Mouse (Mus musculus) hindbrain, embryonic 16.5 days (tissue): Measurements from ENCODE around the gene Naaladl1. TPM values are rescaled to one million over a fixed set of nuclear protein-coding genes. Genes with fewer than 3 reads are reported as not detected.
"Not testable (repeated sequence)": the region's sequence is repeated elsewhere in the genome, so short reads cannot be mapped to it uniquely, and the experiment has no call there.

Experiments used
- ATAC-seq: fragments of 200-750 bp; cut with Nextera tagmentation; 2 replicates; pipeline ENCODE4 v1.8.0; 2017; ENCODE audit warnings: moderate TSS enrichment, moderate library complexity
- H3K27ac ChIP-seq: fragments of 300-500 bp; sonication (generic); 2 replicates; pipeline ENCODE4 v1.5.1; 2014; ENCODE audit warnings: low read depth, mild to moderate bottlenecking, control low read depth, low read length, moderate library complexity
- H3K27me3 ChIP-seq: fragments of 300-500 bp; sonication (generic); replicated peaks from 2 replicates; pipeline ENCODE4 v1.6.1; 2014; ENCODE audit warnings: low read length; ENCODE audit not compliant: control insufficient read depth, insufficient read depth
- H3K36me3 ChIP-seq: fragments of 300-500 bp; sonication (generic); 2 replicates; pipeline ENCODE4 v1.6.1; 2014; ENCODE audit warnings: mild to moderate bottlenecking, low read length, moderate library complexity, mixed read lengths; ENCODE audit not compliant: control insufficient read depth, insufficient read depth
- H3K4me1 ChIP-seq: fragments of 300-500 bp; sonication (generic); 2 replicates; pipeline ENCODE4 v1.6.1; 2014; ENCODE audit warnings: low read depth, low read length; ENCODE audit not compliant: control insufficient read depth, insufficient read depth
- H3K4me2 ChIP-seq: fragments of 300-500 bp; sonication (generic); 2 replicates; pipeline ENCODE4 v1.6.1; 2014; ENCODE audit warnings: mild to moderate bottlenecking, low read length, control low read depth, moderate library complexity
- H3K4me3 ChIP-seq: fragments of 300-500 bp; sonication (generic); 2 replicates; pipeline ENCODE4 v1.5.1; 2014; ENCODE audit warnings: mild to moderate bottlenecking, low read length, control low read depth, moderate library complexity
- H3K9ac ChIP-seq: fragments of 300-500 bp; sonication (generic); 2 replicates; pipeline ENCODE4 v1.6.1; 2014; ENCODE audit warnings: low read depth, mild to moderate bottlenecking, control low read depth, low read length, moderate library complexity
- H3K9me3 ChIP-seq: fragments of 300-500 bp; sonication (generic); 2 replicates; pipeline ENCODE4 v1.6.1; 2014; ENCODE audit warnings: mild to moderate bottlenecking, low read length, moderate library complexity; ENCODE audit not compliant: control insufficient read depth
- whole genome bisulfite sequencing: fragments of 180-500 bp; shearing (Covaris S2); extraction: QIAGEN DNeasy Blood & Tissue Kit; methylation state at CpG from one replicate; pipeline ENCODE4 v1.1.7; 2014; 5-methylcytosine and 5-hydroxymethylcytosine counted together
- polyA plus RNA-seq: library from polyadenylated mRNA; unstranded; fragments of >200 nt; fragmentation: Nextera tagmentation; extraction: Ambion mirVana; gene quantifications from 2 replicates; pipeline ENCODE4 v1.2.1, GENCODE M21; 2015

Naaladl1 gene
- polyA plus RNA-seq, 1 experiment from 2014 or later, result 0.43 TPM

GRCm38 (mm10) chr19:6121761-6122160 is 16.2 kb downstream of the Naaladl1 start:
- no peak overlapping the region for H3K9ac ChIP-seq

DNA sequence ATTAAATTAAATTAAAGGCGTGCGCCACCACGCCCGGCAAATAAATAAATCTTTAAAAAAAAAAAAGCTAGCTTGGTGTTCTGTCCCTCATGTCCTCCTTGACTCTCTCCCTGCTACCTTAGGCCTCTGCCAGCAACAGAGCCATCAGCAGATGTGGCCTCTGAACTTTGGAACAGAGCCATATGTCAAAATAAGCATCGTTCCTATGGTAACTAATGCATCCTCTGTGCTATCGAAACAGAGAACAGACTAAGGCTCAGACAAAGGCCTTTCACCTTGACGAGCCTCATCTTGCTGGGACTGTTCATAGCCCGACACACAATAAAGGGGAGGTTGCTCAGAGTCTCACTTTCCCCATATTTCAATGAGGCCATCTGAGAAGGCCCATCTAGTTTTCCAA is 17.7 kb downstream of the Naaladl1 start:
- Histone ChIP-seq H3K4me3 (no peak overlapping the region), H3K9me3 (no peaks in the 10 kb centered on the region), H3K27me3 (no peaks in the 10 kb centered on the region), H3K9ac (no peak overlapping the region), H3K27ac (0 out of 2 replicates have a peak overlapping the region, but pooled peaks have one; percentile 16), H3K36me3 (0 out of 2 replicates have a peak, but pooled peaks cover 6% of the 10 kb centered on the region), H3K4me1 (peaks cover 4% of the 10 kb centered on the region), H3K4me2 (no peak overlapping the region)
- 57% methylated on average over 8 of the region's 8 CpGs for WGBS
- no peak for ATAC-seq

More at GRCm38 (mm10) chr19:6121761-6122160, 16.2 kb downstream of the Naaladl1 start:
- H3K36me3 ChIP-seq, result 0 out of 2 replicates have a peak, but pooled peaks cover 6% of the 10 kb centered on the region
- peaks cover 11% of the 10 kb centered on the region for H3K4me1 ChIP-seq
- no peak overlapping the region for H3K4me2 ChIP-seq
- WGBS, result 40% methylated on average over 18 of the region's 19 CpGs
- H3K9me3 ChIP-seq, result no peaks in the 10 kb centered on the region
- no peaks in the 10 kb centered on the region for H3K27me3 ChIP-seq
- no peak overlapping the region for H3K27ac ChIP-seq
- ATAC-seq, result no peak
- H3K4me3 ChIP-seq, result no peak overlapping the region

GRCm38 (mm10) chr19:6124898-6125297 is 19.3 kb downstream of the Naaladl1 start:
- H3K9ac ChIP-seq, result no peak overlapping the region
- ATAC-seq, result no peak
- H3K9me3 ChIP-seq, result no peaks in the 10 kb centered on the region
- H3K27me3 ChIP-seq, result no peaks in the 10 kb centered on the region
- H3K4me3 ChIP-seq, result no peak overlapping the region
- H3K36me3 ChIP-seq, result 0 out of 2 replicates have a peak, but pooled peaks cover 6% of the 10 kb centered on the region
- 75% methylated on average over 2 of the region's 2 CpGs for WGBS
- no peaks in the 10 kb centered on the region for H3K4me1 ChIP-seq
- H3K4me2 ChIP-seq, result no peak overlapping the region
- no peak overlapping the region for H3K27ac ChIP-seq

DNA sequence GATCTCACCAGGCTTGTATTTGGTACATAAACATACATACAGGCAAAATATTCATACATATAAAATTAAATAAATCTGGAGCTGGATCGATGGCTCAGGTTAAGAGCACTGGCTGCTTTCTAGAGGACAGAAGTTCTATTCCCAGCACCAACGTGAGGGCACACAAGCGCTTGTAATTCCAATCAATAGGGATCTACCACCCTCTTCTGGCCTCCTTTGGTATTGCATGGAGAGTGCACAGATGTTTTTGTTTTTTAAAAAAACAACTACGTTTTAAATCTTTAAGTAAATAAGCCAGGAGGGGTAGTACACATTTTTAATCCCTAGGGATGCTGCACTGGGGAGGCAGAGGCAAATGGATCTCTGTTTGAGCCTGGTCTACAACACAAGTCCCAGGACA is 20.7 kb downstream of the Naaladl1 start:
- no peak overlapping the region for H3K9ac ChIP-seq
- no peak overlapping the region for H3K4me2 ChIP-seq
- no peaks in the 10 kb centered on the region for H3K4me1 ChIP-seq
- no peaks in the 10 kb centered on the region for H3K36me3 ChIP-seq
- H3K9me3 ChIP-seq, result no peaks in the 10 kb centered on the region
- no peak overlapping the region for H3K4me3 ChIP-seq
- WGBS, result 19% methylated on average over 4 of the region's 4 CpGs
- ATAC-seq, result no peak
- H3K27ac ChIP-seq, result no peak overlapping the region
- H3K27me3 ChIP-seq, result no peaks in the 10 kb centered on the region

GRCm38 (mm10) chr19:6126789-6127580 is 21.4 kb downstream of the Naaladl1 start:
- Histone ChIP-seq H3K4me1 (no peaks in the 10 kb centered on the region), H3K9ac (peak overlapping the region; percentile 75; the same call in 1 of the 2 replicates), H3K9me3 (no peaks in the 10 kb centered on the region), H3K4me2 (peak overlapping the region; percentile 61), H3K36me3 (no peaks in the 10 kb centered on the region), H3K4me3 (peak overlapping the region; percentile 61), H3K27ac (peak overlapping the region; percentile 91; the same call in 1 of the 2 replicates), H3K27me3 (no peaks in the 10 kb centered on the region)
- 72% methylated on average over 10 of the region's 10 CpGs for WGBS
- no peak for ATAC-seq

- H3K9ac ChIP-seq, result peak within 1 kb of the TSS; percentile 75
- under 1% methylated on average over 32 of the region's 32 CpGs for WGBS
- H3K4me1 ChIP-seq, result no peaks in the 10 kb centered on the region
- no peaks in the 10 kb centered on the region for H3K36me3 ChIP-seq
- peak; percentile 96 for ATAC-seq
- peak within 1 kb of the TSS; percentile 61 for H3K4me2 ChIP-seq
- H3K27ac ChIP-seq, result peak within 1 kb of the TSS; percentile 91
- H3K9me3 ChIP-seq, result no peaks in the 10 kb centered on the region
- H3K4me3 ChIP-seq, result peak within 1 kb of the TSS; percentile 61
- no peaks in the 10 kb centered on the region for H3K27me3 ChIP-seq
Observed at GRCm38 (mm10) chr19:6127760-6128341, 22.3 kb downstream of the Naaladl1 start, which contains the start of gene Snx15. TSS of gene Snx15 (minus strand) at chr19:6128304.

- not testable (repeated sequence) for H3K4me1 ChIP-seq, H3K9me3 ChIP-seq, ATAC-seq, H3K36me3 ChIP-seq, H3K4me2 ChIP-seq, H3K27me3 ChIP-seq, H3K4me3 ChIP-seq, H3K9ac ChIP-seq, H3K27ac ChIP-seq
- WGBS, result 82% methylated on average over 7 of the region's 7 CpGs
Observed at GRCm38 (mm10) chr19:6130414-6131128, 25.0 kb downstream of the Naaladl1 start.

DNA sequence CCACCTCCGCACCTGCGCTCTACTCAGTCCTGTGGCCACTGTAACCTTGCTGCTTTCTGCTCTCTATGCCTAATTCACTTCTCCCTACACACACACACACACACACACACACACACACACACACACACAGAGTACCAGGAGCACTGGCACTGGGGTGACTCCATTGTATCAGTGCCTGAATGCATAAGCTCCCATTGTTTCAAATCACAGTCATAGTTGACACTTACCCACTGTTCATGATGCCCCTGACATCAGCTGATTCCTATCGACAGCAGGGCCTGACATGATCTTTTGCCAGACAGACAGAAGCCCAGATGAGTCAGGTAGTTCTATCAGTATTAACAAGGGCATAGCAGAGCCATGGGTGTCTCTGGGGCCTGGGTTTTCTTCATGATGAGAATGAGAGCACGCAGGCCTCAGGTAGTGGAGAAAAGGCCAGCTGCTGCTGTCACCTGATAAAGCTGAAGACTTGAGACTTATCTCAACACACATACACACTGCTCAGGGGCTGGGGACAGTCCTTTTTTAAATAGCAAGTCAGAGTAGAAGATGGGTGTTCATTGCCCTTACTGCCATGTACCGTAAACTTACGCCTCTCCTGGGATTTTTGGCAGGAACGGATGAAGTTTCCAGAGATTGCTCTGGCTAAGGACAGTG is 26.7 kb downstream of the Naaladl1 start:
- Histone ChIP-seq H3K27me3 (no peaks in the 10 kb centered on the region), H3K4me2 (no peak overlapping the region), H3K36me3 (peaks cover 8% of the 10 kb centered on the region), H3K4me3 (no peak overlapping the region), H3K9me3 (no peaks in the 10 kb centered on the region), H3K4me1 (no peaks in the 10 kb centered on the region), H3K9ac (no peak overlapping the region), H3K27ac (no peak overlapping the region)
- ATAC-seq, result no peak
- 78% methylated on average over 7 of the region's 7 CpGs for WGBS
